Mouse (Mus musculus) CH12.LX (cell line): Measurements from ENCODE around the gene Gm20388. TPM values are rescaled to one million over a fixed set of nuclear protein-coding genes. Genes with fewer than 3 reads are reported as not detected.

Source experiments
- DNase-seq: peaks from one replicate; pipeline ENCODE4 v3.0.0-alpha.2; 2013; ENCODE audit errors: extremely low read depth
- H3K27ac ChIP-seq: 2 replicates; pipeline ENCODE4 v1.5.1; 2012; ENCODE audit warnings: low read depth, mild to moderate bottlenecking, control low read depth, moderate library complexity; ENCODE audit not compliant: insufficient read depth
- H3K27me3 ChIP-seq: replicated peaks from 2 replicates; pipeline ENCODE3; 2012; ENCODE audit warnings: inconsistent platforms
- H3K36me3 ChIP-seq, 2 experiments: replicated peaks in 1 of 2; 2 replicates each; pipeline versions ENCODE3 to v1.6.1; 2012; ENCODE audit warnings: inconsistent platforms in 1 of 2, low read length in 1 of 2, mild to moderate bottlenecking in 1 of 2, mixed read lengths in 1 of 2, moderate library complexity in 1 of 2; ENCODE audit not compliant: control insufficient read depth in 1 of 2, insufficient read depth in 1 of 2
- H3K4me1 ChIP-seq, 2 experiments: 2 replicates each; pipeline ENCODE4 v1.6.1; 2012; ENCODE audit warnings: inconsistent platforms in 1 of 2, moderate library complexity in 1 of 2; ENCODE audit not compliant: insufficient read depth in 2 of 2, control insufficient read depth in 1 of 2
- H3K4me2 ChIP-seq: 2 replicates; pipeline ENCODE4 v1.6.1; 2012; ENCODE audit warnings: low read depth, mild to moderate bottlenecking, control low read depth; ENCODE audit not compliant: poor library complexity, insufficient read depth, severe bottlenecking
- H3K4me3 ChIP-seq, 3 experiments: fragments of 150-350 bp in 1 of 3; sonication (generic) in 1 of 3; replicated peaks in 1 of 3; 2 replicates each; pipeline versions ENCODE3 to v1.5.1; 2011 to 2012; ENCODE audit warnings: low read depth in 2 of 3, low read length in 2 of 3, mild to moderate bottlenecking in 2 of 3, moderate library complexity in 2 of 3, control low read depth in 1 of 3, improper control_type of control experiment in 1 of 3, inconsistent platforms in 1 of 3, mixed read lengths in 1 of 3; ENCODE audit not compliant: poor library complexity in 1 of 3
- H3K79me2 ChIP-seq: replicated peaks from 2 replicates; pipeline ENCODE4 v1.6.1; 2012; ENCODE audit warnings: mild to moderate bottlenecking, moderate library complexity; ENCODE audit not compliant: control insufficient read depth, poor library complexity, insufficient read depth, severe bottlenecking; ENCODE audit errors: extremely low read depth
- H3K9ac ChIP-seq: 2 replicates; pipeline ENCODE4 v1.6.1; 2012; ENCODE audit warnings: low read depth, mild to moderate bottlenecking, control low read depth, moderate library complexity; ENCODE audit not compliant: insufficient read depth
- H3K9me3 ChIP-seq: replicated peaks from 2 replicates; pipeline ENCODE3; 2012; ENCODE audit warnings: low read length, inconsistent platforms, mixed read lengths
- BHLHE40 ChIP-seq: IDR thresholded peaks from 2 replicates; pipeline ENCODE4 v1.6.1; 2011; ENCODE audit warnings: mild to moderate bottlenecking, low read depth, low read length, improper control_type of control experiment
- CHD1 ChIP-seq: IDR thresholded peaks from 2 replicates; pipeline ENCODE4 v1.6.1; 2012; ENCODE audit warnings: low read depth, low read length, improper control_type of control experiment, inconsistent platforms
- E2F4 ChIP-seq: IDR thresholded peaks from 2 replicates; pipeline ENCODE4 v1.6.1; 2011; ENCODE audit warnings: low read depth, low read length, improper control_type of control experiment; ENCODE audit not compliant: insufficient replicate concordance
- ETS1 ChIP-seq: conservative IDR thresholded peaks from 2 replicates; pipeline ENCODE4 v1.6.1; 2012; ENCODE audit warnings: low read depth, mild to moderate bottlenecking, inconsistent platforms, low read length, improper control_type of control experiment, moderate library complexity
- JUN ChIP-seq: IDR thresholded peaks from 2 replicates; pipeline ENCODE4 v1.6.1; 2011; ENCODE audit warnings: low read depth, mild to moderate bottlenecking, low read length, improper control_type of control experiment, moderate library complexity; ENCODE audit not compliant: insufficient read depth
- JUND ChIP-seq: conservative IDR thresholded peaks from 2 replicates; pipeline ENCODE4 v1.6.1; 2011; ENCODE audit warnings: low read depth, low read length, improper control_type of control experiment
- KAT2A ChIP-seq: IDR thresholded peaks from 2 replicates; pipeline ENCODE4 v1.6.1; 2012; ENCODE audit warnings: low read length, improper control_type of control experiment, inconsistent platforms; ENCODE audit not compliant: insufficient replicate concordance
- MAFK ChIP-seq: IDR thresholded peaks from 2 replicates; pipeline ENCODE4 v1.6.1; 2011; ENCODE audit warnings: low read length, improper control_type of control experiment; ENCODE audit not compliant: insufficient replicate concordance
- MAX ChIP-seq: IDR thresholded peaks from 2 replicates; pipeline ENCODE4 v1.6.1; 2011; ENCODE audit warnings: low read length, improper control_type of control experiment
- MEF2A ChIP-seq: IDR thresholded peaks from 2 replicates; pipeline ENCODE4 v1.6.1; 2014; ENCODE audit warnings: low read depth, mild to moderate bottlenecking, inconsistent platforms, low read length, improper control_type of control experiment, borderline replicate concordance
- MYC ChIP-seq: IDR thresholded peaks from 2 replicates; pipeline ENCODE4 v1.6.1; 2011; ENCODE audit warnings: low read depth, mild to moderate bottlenecking, improper control_type of control experiment, low read length
- NELFE ChIP-seq: IDR thresholded peaks from 2 replicates; pipeline ENCODE4 v1.6.1; 2011; ENCODE audit warnings: low read depth, low read length, improper control_type of control experiment
- NRF1 ChIP-seq: IDR thresholded peaks from 2 replicates; pipeline ENCODE4 v1.6.1; 2014; ENCODE audit warnings: low read depth, mild to moderate bottlenecking, inconsistent platforms, low read length, improper control_type of control experiment, moderate library complexity
- PAX5 ChIP-seq: IDR thresholded peaks from 2 replicates; pipeline ENCODE4 v1.6.1; 2012; ENCODE audit warnings: low read length, inconsistent platforms, mixed read lengths
- POLR2AphosphoS2 ChIP-seq: IDR thresholded peaks from 2 replicates; pipeline ENCODE4 v1.6.1; 2011; ENCODE audit warnings: low read depth, low read length, improper control_type of control experiment
- TCF12 ChIP-seq: IDR thresholded peaks from 2 replicates; pipeline ENCODE4 v1.6.1; 2014; ENCODE audit warnings: low read depth, mild to moderate bottlenecking, inconsistent platforms, low read length, improper control_type of control experiment
- UBTF ChIP-seq: IDR thresholded peaks from 2 replicates; pipeline ENCODE4 v1.6.1; 2012; ENCODE audit warnings: low read depth, mild to moderate bottlenecking, inconsistent platforms, low read length, improper control_type of control experiment, moderate library complexity
- ZKSCAN1 ChIP-seq: IDR thresholded peaks from 2 replicates; pipeline ENCODE4 v1.6.1; 2012; ENCODE audit warnings: low read depth, inconsistent platforms, low read length, improper control_type of control experiment, borderline replicate concordance
- ZMIZ1 ChIP-seq: IDR thresholded peaks from 2 replicates; pipeline ENCODE4 v1.6.1; 2012; ENCODE audit warnings: low read depth, mild to moderate bottlenecking, inconsistent platforms, low read length, improper control_type of control experiment
- ZNF384 ChIP-seq: IDR thresholded peaks from 2 replicates; pipeline ENCODE4 v1.6.1; 2012; ENCODE audit warnings: low read depth, low read length, improper control_type of control experiment, inconsistent platforms
- dilution Hi-C: fragments of 300-500 bp; cut with MboI; formaldehyde crosslinking; loops from 2 replicates; pipeline ENCODE4 v1.14.3; 2020; ENCODE audit warnings: low sequenced_read_pairs; ENCODE audit not compliant: extremely low pct_unique_long_range_greater_than_20kb, extremely low pct_ligation_motif_present
- in situ Hi-C: fragments of 300-500 bp; cut with MboI; formaldehyde crosslinking; loops from 3 replicates; pipeline ENCODE4 v1.14.3; 2019; ENCODE audit warnings: low sequenced_read_pairs, low pct_ligation_motif_present, low pct_unique_long_range_greater_than_20kb, mixed read lengths
- polyA plus RNA-seq: library from polyadenylated mRNA; unstranded; fragments of >175 nt; gene quantifications from 2 replicates; pipeline ENCODE4 v1.2.1, GENCODE M21; 2012; ENCODE audit warnings: low read depth; ENCODE audit not compliant: insufficient read length
- total RNA-seq, 2 experiments: library from RNA; depleted of rRNA; stranded (reverse); fragments of 300-350 nt in 1 of 2; fragments of >200 nt in 1 of 2; gene quantifications; 2 replicates each; pipeline ENCODE4 v1.2.3; 2012 to 2014

Gm20388 gene
- total and polyA plus RNA-seq, 3 experiments = 14.8 to 26.3 (median 22.2) TPM

DNA sequence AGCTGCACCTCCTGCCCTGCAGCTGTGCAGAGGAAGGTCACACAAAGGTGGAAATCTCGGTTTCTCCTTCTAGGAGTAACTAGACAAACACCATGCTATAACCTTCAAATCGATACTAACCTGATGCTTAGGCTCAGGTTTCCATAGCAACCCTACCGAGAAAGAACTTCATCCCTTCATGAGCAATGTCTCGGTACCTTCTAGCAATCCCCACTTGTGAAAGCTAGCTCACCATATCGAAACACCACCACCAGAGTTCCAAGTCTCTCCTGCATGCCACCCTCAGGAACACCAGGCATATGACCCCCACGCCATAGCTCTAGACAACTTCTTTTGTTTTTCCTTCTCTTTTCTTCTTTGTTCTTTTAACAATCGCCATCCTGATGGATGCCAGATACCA, 3814.6 kb downstream of the Gm20388 start:
- Histone ChIP-seq H3K27ac (no peak overlapping the region), H3K27me3 (peaks cover 54% of the 10 kb centered on the region), H3K9me3 (no peaks in the 10 kb centered on the region), H3K36me3 (no peaks in the 10 kb centered on the region), H3K4me2 (no peak overlapping the region), H3K9ac (no peak overlapping the region), H3K4me3 (no peak overlapping the region), H3K79me2 (no peaks in the 10 kb centered on the region), H3K4me1 (peaks cover 0 to 15% of the 10 kb centered on the region in 2 experiments; a peak in 2 of 4 replicates)
- TF ChIP-seq POLR2AphosphoS2 (no peak), E2F4 (no peak), NRF1 (no peak), MAX (no peak), ZKSCAN1 (no peak)
- no peak for DNase-seq
- in situ Hi-C loops = no loop called here
- dilution Hi-C loops = no loop called here

DNA sequence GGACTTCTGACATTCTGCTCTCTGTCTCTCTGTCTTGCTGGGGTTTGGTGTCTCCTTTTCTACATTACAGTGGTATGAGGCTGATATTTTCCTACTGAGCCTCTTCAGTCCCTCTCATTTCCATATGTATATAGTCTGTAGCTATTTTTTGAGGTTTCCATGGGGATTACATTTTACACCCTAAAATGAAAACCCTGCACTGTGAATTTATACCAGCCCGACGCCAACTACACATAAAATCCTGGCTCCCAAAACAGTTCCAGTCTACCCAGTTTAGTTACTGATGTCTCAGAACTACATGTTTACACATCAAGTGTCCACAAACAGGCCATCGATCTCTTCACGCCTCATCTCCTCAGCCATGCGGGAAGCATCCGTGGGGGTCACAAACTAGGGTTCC, 3816.1 kb downstream of the Gm20388 start:
- dilution Hi-C loops (no loop called here), in situ Hi-C loops (no loop called here)
- Histone ChIP-seq H3K27ac (no peak overlapping the region), H3K36me3 (no peaks in the 10 kb centered on the region), H3K4me3 (no peak overlapping the region), H3K4me1 (peaks cover 0 to 12% of the 10 kb centered on the region in 2 experiments; a peak in 1 of 4 replicates), H3K4me2 (no peak overlapping the region), H3K79me2 (no peaks in the 10 kb centered on the region), H3K27me3 (peaks cover 52% of the 10 kb centered on the region), H3K9ac (no peak overlapping the region), H3K9me3 (no peaks in the 10 kb centered on the region)
- TF ChIP-seq MAFK (no peak), PAX5 (no peak), ZMIZ1 (no peak), MEF2A (no peak), ZNF384 (no peak), UBTF (no peak), BHLHE40 (no peak), MAX (no peak), JUN (no peak), MYC (no peak), TCF12 (no peak), NELFE (no peak), JUND (no peak), KAT2A (no peak), CHD1 (no peak), POLR2AphosphoS2 (no peak), ETS1 (no peak)
- no peak for DNase-seq
